Mouse (Mus musculus) liver, adult 2 months (tissue): ENCODE measurements around the gene Chpt1.
"Not testable (repeated sequence)": the region's sequence is repeated elsewhere in the genome, so short reads cannot be mapped to it uniquely, and the experiment has no call there.

Experiments used
- CTCF ChIP-seq: fragments of 200-500 bp; IDR thresholded peaks from 2 replicates; pipeline ENCODE4 v1.5.1; 2011; ENCODE audit warnings: low read depth, low read length, control low read depth
- POLR2A ChIP-seq: fragments of 200-500 bp; IDR thresholded peaks from 2 replicates; pipeline ENCODE4 v1.6.1; 2011; ENCODE audit warnings: low read length, control low read depth; ENCODE audit not compliant: insufficient read depth; ENCODE audit errors: extremely low read depth

- TF ChIP-seq CTCF, POLR2A: not testable (repeated sequence)
These were observed 11.2 kb upstream of the Chpt1 start for GRCm38 (mm10) chr10:88515049-88515448.
